In the genomic region with DNA sequence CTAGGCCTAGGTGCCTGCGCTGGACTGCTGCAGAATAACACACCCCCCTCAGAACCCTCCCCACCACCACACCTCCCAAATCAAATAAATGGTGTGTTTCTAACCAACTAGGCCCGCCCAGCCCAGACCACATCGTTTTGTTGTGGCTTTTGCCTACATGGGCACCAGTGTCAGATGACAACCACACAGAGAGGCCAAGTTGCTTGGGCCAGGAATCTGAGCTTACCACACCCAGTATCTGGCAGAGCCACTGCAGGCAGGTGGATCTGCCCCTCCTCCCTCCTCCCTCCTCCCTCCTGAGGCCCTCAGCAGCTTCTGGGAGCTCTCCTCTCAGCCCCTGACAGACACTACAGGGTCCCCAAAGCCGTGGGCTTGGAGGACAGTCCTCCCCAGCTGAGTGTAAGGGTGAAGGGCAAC, we compare ENCODE assay signal across 10 mouse cellular contexts. TPM values are rescaled to one million over a fixed set of nuclear protein-coding genes. Genes with fewer than 3 reads are reported as not detected.
DNase-seq lines count a peak whose midpoint lies in the region; ATAC-seq and TF ChIP-seq lines count a peak whose summit lies in the region.
"Had no signal": no experiment of that assay in that cellular context is flagged by ENCODE, and none has a peak within 500 bp of the region (broad histone marks: within the 10 kb centered on the region; RNA-seq: fewer than 3 reads in every experiment).

No protein-coding gene starts in this region.

- peak; percentile 91 for DNase-seq in 416B (ENCODE audit: low read depth)
- peak; percentile 34 for DNase-seq in NIH3T3 (ENCODE audit: low read depth)
- DNase-seq in heart, postnatal 4 days, result peak; percentile 36
- DNase-seq in liver, embryonic 14.5 days (ENCODE audit: low read depth in 3 of 3, low spot score in 3 of 3), result no peak
- DNase-seq in MN1 (ENCODE audit: low spot score), result no peak
- DNase-seq in cerebellum, postnatal 10 days, result no peak
- no peak for DNase-seq in left cerebral cortex, postnatal 10 days (ENCODE audit: extremely low spot score in 1 of 2, low spot score in 2 of 2)
- DNase-seq: adrenal gland, postnatal 10 days had no signal

- H3K36me3 ChIP-seq in liver, embryonic 14.5 days (replicated peaks; ENCODE audit: control insufficient read depth, insufficient read depth, low read depth), result no peaks in the 10 kb centered on the region

- intact Hi-C loops in left cerebral cortex, postnatal 10 days (cut with DNase I), result no loop called here

- no peak overlapping the region for H3K4me3 ChIP-seq in liver, embryonic 14.5 days (ENCODE audit: insufficient read depth in 1 of 2, low read depth in 2 of 2, low read length in 2 of 2)
- H3K4me3 ChIP-seq: forebrain, embryonic 13.5 days had no signal

- H3K9ac ChIP-seq in liver, embryonic 14.5 days (replicated peaks), result no peak overlapping the region
- H3K9ac ChIP-seq: forebrain, embryonic 13.5 days had no signal

- 9% methylated on average over 4 of the region's 4 CpGs for WGBS in liver, embryonic 14.5 days (ENCODE audit: insufficient replicate concordance)

- H3K9me3 ChIP-seq in liver, embryonic 14.5 days (ENCODE audit: control insufficient read depth, low read length), result no peaks in the 10 kb centered on the region; the same call in 1 of the 2 replicates
- H3K9me3 ChIP-seq: forebrain, embryonic 13.5 days had no signal

- TF ChIP-seq CTCF in liver, embryonic 14.5 days (IDR thresholded peaks at IDR 0.05; ENCODE audit: low read depth), result no peak

- no peaks in the 10 kb centered on the region for H3K27me3 ChIP-seq in liver, embryonic 14.5 days (ENCODE audit: control insufficient read depth, insufficient read depth, low read length)
- H3K27me3 ChIP-seq: forebrain, embryonic 13.5 days had no signal

- no peak overlapping the region for H3K4me2 ChIP-seq in liver, embryonic 14.5 days (ENCODE audit: low read depth)
- H3K4me2 ChIP-seq: forebrain, embryonic 13.5 days had no signal

- ATAC-seq in liver, embryonic 14.5 days (ENCODE audit: insufficient read depth), result peak; percentile 19; the same call in 1 of the 2 replicates
- no peak for ATAC-seq in erythroid progenitor cell, adult 5-6 weeks (replicated peaks; ENCODE audit: low FRiP score, poor library complexity, severe bottlenecking)
- ATAC-seq: forebrain, embryonic 13.5 days had no signal

- peaks cover 26 to 42% of the 10 kb centered on the region in 2 experiments for H3K4me1 ChIP-seq in liver, embryonic 14.5 days (replicated peaks; ENCODE audit: control insufficient read depth in 2 of 2, insufficient read depth in 2 of 2, low read length in 1 of 2)

- TF ChIP-seq EP300 in liver, embryonic 14.5 days (IDR thresholded peaks at IDR 0.05; ENCODE audit: low read depth), result no peak

- no peak overlapping the region for H3K27ac ChIP-seq in liver, embryonic 14.5 days
- H3K27ac ChIP-seq: forebrain, embryonic 13.5 days had no signal

RNA-seq across cellular contexts. Expression of gene Llgl2, which starts 15.1 kb away (rescaled TPM):
- 10 to 100 TPM; 20.0 to 21.2 TPM for total RNA-seq in heart, postnatal 4 days (2021)
- polyA plus RNA-seq in liver, embryonic 14.5 days (2012; rRNA removed), result 9.4 and 10.5 TPM in 2 replicates
- polyA plus RNA-seq in liver, embryonic 14.5 days (2014; fragmentation: Nextera tagmentation; extraction: Ambion mirVana), result 7.5 and 9.3 TPM in 2 replicates
- total RNA-seq in left cerebral cortex, postnatal 10 days (2021), result 1 to 10 TPM in 1 of 2 experiments, under 1 TPM in 1; 0.63 to 1.6 TPM
- total RNA-seq in erythroid progenitor cell, adult 5-6 weeks (2015; ENCODE audit: low replicate concordance), result 1.7 TPM in 1 of 2 replicates, not detected in the other
- total RNA-seq in erythroid progenitor cell, adult 5-6 weeks (2017; ENCODE audit: low replicate concordance), result 0.26 and 1.8 TPM in 2 replicates

RNA-seq across cellular contexts. Expression of gene Myo15b, which starts 19.3 kb away (rescaled TPM):
- under 1 TPM; 0.16 to 0.19 TPM for total RNA-seq in heart, postnatal 4 days (2021)
- 0.36 and 0.42 TPM in 2 replicates for polyA plus RNA-seq in liver, embryonic 14.5 days (2012; rRNA removed)
- polyA plus RNA-seq in liver, embryonic 14.5 days (2014; fragmentation: Nextera tagmentation; extraction: Ambion mirVana), result 0.09 and 0.29 TPM in 2 replicates
- under 1 TPM; 0.17 to 0.93 TPM for total RNA-seq in left cerebral cortex, postnatal 10 days (2021)
- total RNA-seq in erythroid progenitor cell, adult 5-6 weeks (2015; ENCODE audit: low replicate concordance), result not detected in 2 replicates
- total RNA-seq in erythroid progenitor cell, adult 5-6 weeks (2017; ENCODE audit: low replicate concordance), result not detected in 2 replicates

RNA-seq across cellular contexts. Expression of gene Tsen54, which starts 24.4 kb away (rescaled TPM):
- total RNA-seq in heart, postnatal 4 days (2021), result 10 to 100 TPM; 13.0 to 14.2 TPM
- polyA plus RNA-seq in liver, embryonic 14.5 days (2012; rRNA removed), result 12.4 and 12.9 TPM in 2 replicates
- polyA plus RNA-seq in liver, embryonic 14.5 days (2014; fragmentation: Nextera tagmentation; extraction: Ambion mirVana), result 9.7 and 12.4 TPM in 2 replicates
- total RNA-seq in left cerebral cortex, postnatal 10 days (2021), result 10 to 100 TPM; 13.9 to 14.2 TPM
- 4.0 and 12.6 TPM in 2 replicates for total RNA-seq in erythroid progenitor cell, adult 5-6 weeks (2015; ENCODE audit: low replicate concordance)
- 3.6 and 4.3 TPM in 2 replicates for total RNA-seq in erythroid progenitor cell, adult 5-6 weeks (2017; ENCODE audit: low replicate concordance)

RNA-seq across cellular contexts. Expression of gene Caskin2, which starts 25.5 kb away (rescaled TPM):
- total RNA-seq in heart, postnatal 4 days (2021), result 10 to 100 TPM; 51.7 to 58.8 TPM
- 7.1 and 7.8 TPM in 2 replicates for polyA plus RNA-seq in liver, embryonic 14.5 days (2012; rRNA removed)
- polyA plus RNA-seq in liver, embryonic 14.5 days (2014; fragmentation: Nextera tagmentation; extraction: Ambion mirVana), result 4.9 and 6.1 TPM in 2 replicates
- total RNA-seq in left cerebral cortex, postnatal 10 days (2021), result 10 to 100 TPM; 15.7 to 17.7 TPM
- 6.7 and 13.0 TPM in 2 replicates for total RNA-seq in erythroid progenitor cell, adult 5-6 weeks (2015; ENCODE audit: low replicate concordance)
- total RNA-seq in erythroid progenitor cell, adult 5-6 weeks (2017; ENCODE audit: low replicate concordance), result 5.6 and 6.0 TPM in 2 replicates

Comparison
In these comparisons a context has a peak if more than half of its experiments do, and no peak if none do; other contexts are left out.
1. DNase-seq: peak in 416B (single experiment), NIH3T3 (single experiment) and heart, postnatal 4 days (single experiment); none in liver, embryonic 14.5 days (0 of 3), MN1 (single experiment), cerebellum, postnatal 10 days (0 of 2) and left cerebral cortex, postnatal 10 days (0 of 2).
2. RNA of gene Llgl2, which starts 15.1 kb away (total RNA-seq): 20.0 to 21.2 TPM in heart, postnatal 4 days; 0.26 to 1.8 TPM in erythroid progenitor cell, adult 5-6 weeks and 0.63 to 1.6 TPM in left cerebral cortex, postnatal 10 days; every median in the first group is over 4 times any median in the second.